In genomic region chr4:3083161-3084020, GRCm38 (mm10) we compare ENCODE assay signal across 8 mouse cellular contexts.
A peak's percentile ranks its signal among the peaks of the same experiment; 100 is the strongest.
DNase-seq lines count a peak whose midpoint lies in the region; ATAC-seq lines count a peak whose summit lies in the region.

No protein-coding gene starts in this region.

- H3K4me1 ChIP-seq in heart, embryonic 13.5 days: no peaks in the 10 kb centered on the region
- no peaks in the 10 kb centered on the region for H3K4me1 ChIP-seq in limb, embryonic 13.5 days

- H3K9me3 ChIP-seq in heart, embryonic 13.5 days: peaks cover 85% of the 10 kb centered on the region
- H3K9me3 ChIP-seq in limb, embryonic 13.5 days: peaks cover 87% of the 10 kb centered on the region

- no peak overlapping the region for H3K4me2 ChIP-seq in heart, embryonic 13.5 days
- no peak overlapping the region for H3K4me2 ChIP-seq in limb, embryonic 13.5 days (replicated peaks)

- peak; percentile 16 for DNase-seq in embryo, embryonic 10 days (ENCODE audit: low spot score)
- DNase-seq in embryo, embryonic 10.5 days (ENCODE audit: low spot score): no peak
- peak; percentile 47 for DNase-seq in NIH3T3 (ENCODE audit: low read depth)
- peak; percentile 33 for DNase-seq in neural tube, embryonic 10.5 days (ENCODE audit: extremely low spot score, low spot score)
- no peak for DNase-seq in frontal cortex, postnatal 36 days (ENCODE audit: low spot score in 2 of 2)
- DNase-seq in layer of hippocampus, adult 9-11 months: no peak

- H3K36me3 ChIP-seq in heart, embryonic 13.5 days: no peaks in the 10 kb centered on the region
- no peaks in the 10 kb centered on the region for H3K36me3 ChIP-seq in limb, embryonic 13.5 days

- H3K27ac ChIP-seq in heart, embryonic 13.5 days (replicated peaks): no peak overlapping the region
- no peak overlapping the region for H3K27ac ChIP-seq in limb, embryonic 13.5 days

- peak; percentile 11 for ATAC-seq in heart, embryonic 13.5 days (ENCODE audit: extremely low read depth, insufficient number of reproducible peaks, low FRiP score, low TSS enrichment)
- peak; percentile 25 for ATAC-seq in limb, embryonic 13.5 days (ENCODE audit: low FRiP score, low read depth)

- H3K9ac ChIP-seq in heart, embryonic 13.5 days: no peak overlapping the region
- H3K9ac ChIP-seq in limb, embryonic 13.5 days: no peak overlapping the region

- 45% methylated on average over 8 of the region's 8 CpGs for WGBS in heart, embryonic 13.5 days
- WGBS in limb, embryonic 13.5 days: 52% methylated on average over 8 of the region's 8 CpGs

- H3K4me3 ChIP-seq in heart, embryonic 13.5 days: no peak overlapping the region
- no peak overlapping the region for H3K4me3 ChIP-seq in limb, embryonic 13.5 days

- H3K27me3 ChIP-seq in heart, embryonic 13.5 days (replicated peaks): no peaks in the 10 kb centered on the region
- no peaks in the 10 kb centered on the region for H3K27me3 ChIP-seq in limb, embryonic 13.5 days

Comparison
In these comparisons a context has a peak if more than half of its experiments do, and no peak if none do; other contexts are left out.
1. DNase-seq: peak in embryo, embryonic 10 days (single experiment), NIH3T3 (single experiment) and neural tube, embryonic 10.5 days (single experiment); none in embryo, embryonic 10.5 days (single experiment), frontal cortex, postnatal 36 days (0 of 2) and layer of hippocampus, adult 9-11 months (single experiment).